Mouse (Mus musculus) liver, embryonic 15.5 days (tissue): ENCODE measurements around the gene Glrx5. TPM values are rescaled to one million over a fixed set of nuclear protein-coding genes. Genes with fewer than 3 reads are reported as not detected.

Source experiments
- ATAC-seq: fragments of 200-750 bp; cut with Nextera tagmentation; 2 replicates; pipeline ENCODE4 v1.8.0; 2017; ENCODE audit warnings: moderate number of reproducible peaks, mild to moderate bottlenecking, moderate library complexity; ENCODE audit not compliant: insufficient read depth
- H3K27ac ChIP-seq: fragments of 300-500 bp; sonication (generic); replicated peaks from 2 replicates; pipeline ENCODE4 v1.5.1; 2015; ENCODE audit warnings: mild to moderate bottlenecking, inconsistent platforms
- H3K27me3 ChIP-seq: fragments of 300-500 bp; sonication (generic); 2 replicates; pipeline ENCODE4 v1.6.1; 2015; ENCODE audit warnings: mild to moderate bottlenecking, inconsistent platforms
- H3K36me3 ChIP-seq: fragments of 300-500 bp; sonication (generic); replicated peaks from 2 replicates; pipeline ENCODE4 v1.6.1; 2015; ENCODE audit warnings: moderate library complexity, mild to moderate bottlenecking, inconsistent platforms
- H3K4me1 ChIP-seq: fragments of 300-500 bp; sonication (generic); replicated peaks from 2 replicates; pipeline ENCODE4 v1.6.1; 2015; ENCODE audit warnings: inconsistent platforms
- H3K4me2 ChIP-seq: fragments of 300-500 bp; sonication (generic); 2 replicates; pipeline ENCODE4 v1.6.1; 2015; ENCODE audit warnings: moderate library complexity, mild to moderate bottlenecking, inconsistent platforms
- H3K4me3 ChIP-seq: fragments of 300-500 bp; sonication (generic); replicated peaks from 2 replicates; pipeline ENCODE4 v1.5.1; 2015; ENCODE audit warnings: mild to moderate bottlenecking, inconsistent platforms
- H3K9ac ChIP-seq: fragments of 300-500 bp; sonication (generic); 2 replicates; pipeline ENCODE4 v1.6.1; 2015; ENCODE audit warnings: moderate library complexity, mild to moderate bottlenecking, inconsistent platforms
- H3K9me3 ChIP-seq: fragments of 300-500 bp; sonication (generic); replicated peaks from 2 replicates; pipeline ENCODE4 v1.6.1; 2016; ENCODE audit warnings: inconsistent platforms
- WGBS: fragments of 180-500 bp; shearing (Covaris S2); methylation state at CpG from one replicate; pipeline ENCODE4 v1.1.7; 2015; ENCODE audit warnings: mixed read lengths; ENCODE audit not compliant: insufficient replicate concordance; 5-methylcytosine and 5-hydroxymethylcytosine counted together
- polyA plus RNA-seq: library from polyadenylated mRNA; unstranded; fragments of >200 nt; fragmentation: Nextera tagmentation; extraction: Ambion mirVana; gene quantifications from 2 replicates; pipeline ENCODE4 v1.2.1, GENCODE M21; 2015

The Glrx5 gene
- polyA plus RNA-seq, 1 experiment from 2014 or later = 514 TPM

GRCm38 (mm10) chr12:105004956-105005714 lies 27.4 kb upstream of the Glrx5 start:
- no peaks in the 10 kb centered on the region for H3K9me3 ChIP-seq
- WGBS = 57% methylated on average over 22 of the region's 22 CpGs
- no peak overlapping the region for H3K4me3 ChIP-seq
- H3K4me1 ChIP-seq = peaks cover 98% of the 10 kb centered on the region
- peak overlapping the region; percentile 4 for H3K4me2 ChIP-seq
- H3K27me3 ChIP-seq = no peaks in the 10 kb centered on the region
- no peak for ATAC-seq
- H3K36me3 ChIP-seq = no peaks in the 10 kb centered on the region
- H3K27ac ChIP-seq = no peak overlapping the region; the same call in 1 of the 2 replicates
- no peak overlapping the region for H3K9ac ChIP-seq

GRCm38 (mm10) chr12:105005715-105005972 lies 26.8 kb upstream of the Glrx5 start:
- WGBS = 24% methylated on average over 2 of the region's 2 CpGs
- ATAC-seq = no peak
- Histone ChIP-seq H3K27me3 (no peaks in the 10 kb centered on the region), H3K4me2 (peak overlapping the region; percentile 4; the same call in 1 of the 2 replicates), H3K36me3 (no peaks in the 10 kb centered on the region), H3K4me1 (peaks cover 98% of the 10 kb centered on the region), H3K9me3 (no peaks in the 10 kb centered on the region), H3K27ac (no peak overlapping the region; the same call in 1 of the 2 replicates), H3K9ac (no peak overlapping the region), H3K4me3 (no peak overlapping the region)

- peak overlapping the region; percentile 96; the same call in 1 of the 2 replicates for H3K27ac ChIP-seq
- ATAC-seq = no peak
- H3K9me3 ChIP-seq = no peaks in the 10 kb centered on the region
- WGBS = 46% methylated on average over 2 of the region's 2 CpGs
- H3K4me3 ChIP-seq = peak overlapping the region; percentile 85
- peak overlapping the region; percentile 92 for H3K4me2 ChIP-seq
- H3K9ac ChIP-seq = peak overlapping the region; percentile 86
- H3K36me3 ChIP-seq = no peaks in the 10 kb centered on the region
- H3K4me1 ChIP-seq = peaks cover 98% of the 10 kb centered on the region
- H3K27me3 ChIP-seq = no peaks in the 10 kb centered on the region
These were observed 24.3 kb upstream of the Glrx5 start for GRCm38 (mm10) chr12:105008150-105008549.

- peaks cover 98% of the 10 kb centered on the region for H3K4me1 ChIP-seq
- no peaks in the 10 kb centered on the region for H3K27me3 ChIP-seq
- peak overlapping the region; percentile 86 for H3K9ac ChIP-seq
- no peaks in the 10 kb centered on the region for H3K36me3 ChIP-seq
- H3K27ac ChIP-seq = peak overlapping the region; percentile 96
- ATAC-seq = peak; percentile 2; the same call in 1 of the 2 replicates
- H3K4me2 ChIP-seq = peak overlapping the region; percentile 92
- peak overlapping the region; percentile 85 for H3K4me3 ChIP-seq
- under 1% methylated on average over 13 of the region's 13 CpGs for WGBS
- H3K9me3 ChIP-seq = no peaks in the 10 kb centered on the region
These were observed 23.7 kb upstream of the Glrx5 start for GRCm38 (mm10) chr12:105008752-105009178.

- no peaks in the 10 kb centered on the region for H3K9me3 ChIP-seq
- WGBS = under 1% methylated on average over 65 of the region's 66 CpGs
- peak; percentile 94 for ATAC-seq
- H3K4me1 ChIP-seq = peaks cover 98% of the 10 kb centered on the region
- peak within 1 kb of the TSS; percentile 85 for H3K4me3 ChIP-seq
- H3K27me3 ChIP-seq = no peaks in the 10 kb centered on the region
- H3K4me2 ChIP-seq = peak within 1 kb of the TSS; percentile 92
- peak within 1 kb of the TSS; percentile 96 for H3K27ac ChIP-seq
- no peaks in the 10 kb centered on the region for H3K36me3 ChIP-seq
- peak within 1 kb of the TSS; percentile 86 for H3K9ac ChIP-seq
These were observed 22.9 kb upstream of the Glrx5 start, which contains the start of gene Syne3 for GRCm38 (mm10) chr12:105009370-105010212. Gene Syne3 (minus strand): TSS chr12:105009809.

GRCm38 (mm10) chr12:105010213-105010790 lies 22.2 kb upstream of the Glrx5 start:
- ATAC-seq = peak; percentile 59
- no peaks in the 10 kb centered on the region for H3K36me3 ChIP-seq
- no peaks in the 10 kb centered on the region for H3K27me3 ChIP-seq
- peaks cover 96% of the 10 kb centered on the region for H3K4me1 ChIP-seq
- H3K27ac ChIP-seq = peak overlapping the region; percentile 96
- 9% methylated on average over 9 of the region's 9 CpGs for WGBS
- H3K4me3 ChIP-seq = peak overlapping the region; percentile 85
- H3K4me2 ChIP-seq = peak overlapping the region; percentile 92
- H3K9ac ChIP-seq = peak overlapping the region; percentile 86
- H3K9me3 ChIP-seq = no peaks in the 10 kb centered on the region

GRCm38 (mm10) chr12:105011589-105011988 lies 20.9 kb upstream of the Glrx5 start:
- peaks cover 96% of the 10 kb centered on the region for H3K4me1 ChIP-seq
- H3K27ac ChIP-seq = peak overlapping the region; percentile 96
- peak overlapping the region; percentile 86 for H3K9ac ChIP-seq
- ATAC-seq = no peak
- no peaks in the 10 kb centered on the region for H3K36me3 ChIP-seq
- H3K9me3 ChIP-seq = no peaks in the 10 kb centered on the region
- peak overlapping the region; percentile 92 for H3K4me2 ChIP-seq
- 24% methylated on average over 1 of the region's 1 CpGs for WGBS
- H3K4me3 ChIP-seq = no peak overlapping the region
- H3K27me3 ChIP-seq = no peaks in the 10 kb centered on the region

GRCm38 (mm10) chr12:105012314-105012713 lies 20.2 kb upstream of the Glrx5 start:
- no peaks in the 10 kb centered on the region for H3K27me3 ChIP-seq
- no peak for ATAC-seq

GRCm38 (mm10) chr12:105013065-105013464 lies 19.4 kb upstream of the Glrx5 start:
- Histone ChIP-seq H3K27me3 (no peaks in the 10 kb centered on the region), H3K36me3 (no peaks in the 10 kb centered on the region), H3K27ac (peak overlapping the region; percentile 71), H3K9me3 (no peaks in the 10 kb centered on the region), H3K9ac (peak overlapping the region; percentile 12; the same call in 1 of the 2 replicates), H3K4me1 (peaks cover 97% of the 10 kb centered on the region), H3K4me2 (peak overlapping the region; percentile 49), H3K4me3 (no peak overlapping the region; the same call in 1 of the 2 replicates)
- no peak for ATAC-seq
- WGBS = 6% methylated on average over 17 of the region's 17 CpGs

More at GRCm38 (mm10) chr12:105012314-105012713, 20.2 kb upstream of the Glrx5 start:
- 57% methylated on average over 4 of the region's 4 CpGs for WGBS
- Histone ChIP-seq H3K9ac (no peak overlapping the region), H3K4me1 (peaks cover 97% of the 10 kb centered on the region), H3K4me3 (no peak overlapping the region), H3K36me3 (no peaks in the 10 kb centered on the region), H3K4me2 (0 out of 2 replicates have a peak overlapping the region, but pooled peaks have one; percentile 49), H3K27ac (peak overlapping the region; percentile 96), H3K9me3 (no peaks in the 10 kb centered on the region)

- Histone ChIP-seq H3K27me3 (no peaks in the 10 kb centered on the region), H3K9ac (0 out of 2 replicates have a peak overlapping the region, but pooled peaks have one; percentile 16), H3K36me3 (no peaks in the 10 kb centered on the region), H3K4me3 (no peak overlapping the region), H3K27ac (peak overlapping the region; percentile 80), H3K4me1 (peaks cover 98% of the 10 kb centered on the region), H3K9me3 (no peaks in the 10 kb centered on the region), H3K4me2 (peak overlapping the region; percentile 5; the same call in 1 of the 2 replicates)
- peak; percentile 63 for ATAC-seq
- WGBS = 17% methylated on average over 4 of the region's 4 CpGs
These were observed 16.3 kb upstream of the Glrx5 start for GRCm38 (mm10) chr12:105016199-105016598.
